Mouse (Mus musculus) cerebellum, adult 9-11 months (tissue): ENCODE measurements around the gene Zscan10.
A peak's percentile ranks its signal among the peaks of the same experiment; 100 is the strongest.
"Not testable (repeated sequence)": the region's sequence is repeated elsewhere in the genome, so short reads cannot be mapped to it uniquely, and the experiment has no call there.

Experiments
- DNase-seq: peaks from one replicate; pipeline ENCODE4 v3.0.0; 2022

The Zscan10 gene

DNA sequence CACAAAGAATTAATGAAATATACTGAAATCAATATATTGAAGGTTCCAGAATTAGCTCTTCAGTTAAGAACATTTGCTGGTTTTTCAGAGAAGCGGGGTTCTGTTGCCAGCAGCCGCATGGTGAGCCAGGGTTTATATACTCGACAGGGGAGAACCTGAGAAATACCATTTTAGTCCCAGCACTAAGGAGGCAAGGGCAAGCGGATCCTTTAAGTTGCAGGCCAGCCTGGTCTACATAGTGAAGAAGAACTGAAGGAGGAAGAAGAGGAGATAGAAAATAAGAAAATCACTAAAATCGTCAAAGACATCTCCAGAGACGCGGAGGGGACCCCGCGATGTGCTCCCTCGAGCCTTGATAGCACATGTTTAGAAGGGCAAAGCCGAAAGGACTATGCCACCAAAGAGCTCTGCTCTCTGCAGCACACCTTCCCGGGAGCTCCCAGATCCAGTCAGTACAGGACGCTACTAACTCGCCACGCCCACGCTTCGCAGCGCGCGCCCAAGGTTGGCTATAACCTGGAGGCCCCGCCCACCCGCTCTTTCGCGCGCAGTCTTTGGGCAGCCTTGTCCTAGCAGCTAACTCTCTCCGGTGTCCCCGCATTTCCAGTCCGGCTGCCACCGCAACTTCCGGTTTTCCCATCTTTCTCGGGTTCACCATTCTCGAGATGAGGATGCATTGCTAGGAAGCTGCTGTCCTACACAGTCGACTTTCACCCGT lies 8.3 kb upstream of the Zscan10 start:
- DNase-seq: peak; percentile 99

DNA sequence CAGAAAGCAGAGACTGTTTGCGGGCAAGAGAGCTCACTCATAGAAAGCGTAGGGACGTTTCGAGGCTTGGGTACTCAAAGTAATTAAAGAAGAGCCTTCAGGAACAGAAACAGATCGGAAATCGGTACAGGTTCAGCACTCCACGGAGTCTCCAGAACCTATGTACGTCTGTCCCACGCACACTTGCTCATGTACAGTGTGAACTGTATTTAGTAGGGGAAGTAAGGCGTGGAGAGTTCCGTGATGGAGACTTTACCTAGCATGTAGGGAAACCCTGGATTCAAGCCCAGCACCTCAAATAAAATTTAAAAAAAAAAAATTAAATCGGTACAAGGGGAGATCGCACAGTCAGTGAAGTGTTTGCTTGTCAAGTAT lies 7.7 kb upstream of the Zscan10 start:
- DNase-seq: no peak

DNA sequence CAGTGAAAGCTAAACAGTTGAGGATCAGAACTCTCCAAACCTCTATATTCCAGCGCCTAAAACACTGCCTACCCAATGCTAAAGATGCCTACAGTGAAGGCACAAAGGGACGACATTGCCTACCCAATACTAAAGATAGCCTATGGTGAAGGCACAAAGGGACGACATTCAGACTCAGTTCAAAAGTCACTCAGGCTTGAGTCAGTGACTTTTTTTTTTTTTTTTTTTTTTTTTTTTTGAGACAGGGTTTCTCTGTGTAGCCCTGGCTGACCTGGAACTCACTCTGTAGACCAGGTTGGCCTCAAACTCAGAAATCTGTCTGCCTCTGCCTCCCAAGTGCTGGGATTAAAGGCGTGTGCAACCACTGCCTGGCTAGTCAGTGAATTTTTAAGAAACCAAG lies 5.5 kb upstream of the Zscan10 start:
- DNase-seq: not testable (repeated sequence)

DNA sequence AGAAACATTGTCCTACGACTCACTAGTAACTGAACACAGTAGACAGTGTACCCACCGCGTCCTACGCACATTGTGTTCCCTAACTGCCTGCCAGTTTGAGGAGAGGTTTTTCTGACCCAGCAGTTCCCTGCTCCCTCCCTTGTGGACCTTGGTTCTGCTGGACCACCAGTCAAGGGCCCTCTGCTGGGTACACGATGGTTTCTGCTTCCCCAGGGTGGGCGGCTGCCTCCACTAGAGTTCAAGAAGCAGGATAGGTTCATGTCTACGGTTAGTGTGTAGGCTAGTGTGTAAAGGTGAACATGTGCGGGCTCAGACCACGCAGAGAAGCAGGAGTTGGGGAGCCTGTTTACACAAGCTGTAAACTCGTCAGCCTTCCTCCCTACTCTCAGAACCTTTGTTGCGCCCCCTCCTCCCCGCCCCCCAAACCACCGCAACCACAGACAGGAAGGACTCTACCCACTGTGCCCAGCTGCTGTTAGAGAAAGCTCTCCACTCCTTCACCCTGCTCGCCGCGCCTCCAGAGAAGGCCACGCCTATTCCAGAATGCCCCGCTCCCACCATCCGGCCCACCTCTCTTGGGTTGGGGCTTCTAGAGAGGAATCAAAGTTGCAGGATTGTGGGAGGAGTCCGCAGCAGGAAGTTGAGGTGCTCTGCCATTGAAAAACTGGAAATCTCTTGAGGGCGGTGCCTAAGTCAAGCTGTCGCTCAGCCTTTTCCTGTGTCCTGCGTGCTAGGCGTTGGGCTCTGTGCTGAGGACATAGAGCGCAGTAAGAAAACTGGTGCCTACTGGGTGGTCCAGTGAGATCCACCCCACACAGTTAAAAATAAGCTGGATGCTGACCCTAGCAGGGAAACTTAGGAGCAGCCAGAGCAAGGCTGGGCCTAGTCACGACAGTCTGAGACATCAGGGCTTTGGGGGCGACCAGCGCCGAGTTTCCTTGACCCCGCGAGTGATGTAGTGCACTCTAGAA lies 1.8 kb upstream of the Zscan10 start, which contains the start of gene Zfp13:
Zfp13 (minus strand) TSS at position 906 of the 971 bp plus-strand sequence.
- DNase-seq: peak; percentile 82

DNA sequence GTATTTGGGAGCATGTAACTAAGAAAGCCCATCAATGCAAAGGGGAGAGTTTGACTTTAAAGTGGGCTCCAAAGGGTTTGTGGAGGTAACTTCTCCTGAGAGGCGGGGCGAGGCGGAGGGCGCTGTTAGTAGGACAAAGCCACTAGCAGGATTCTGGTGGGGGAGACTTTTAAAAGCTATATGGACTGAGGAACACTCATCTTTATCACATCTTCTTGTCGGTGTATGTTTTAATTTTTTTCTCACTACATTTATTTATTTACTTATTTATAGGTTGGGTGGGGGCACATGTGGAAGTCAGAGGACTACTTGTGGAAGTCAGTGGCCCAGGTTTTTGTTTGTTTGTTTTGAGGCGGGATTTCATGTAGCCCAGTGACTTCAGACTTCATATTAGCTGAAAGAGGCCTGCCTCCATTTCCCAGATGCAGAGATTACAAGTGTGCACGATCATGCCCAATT lies 1.0 kb upstream of the Zscan10 start:
- DNase-seq: no peak

DNA sequence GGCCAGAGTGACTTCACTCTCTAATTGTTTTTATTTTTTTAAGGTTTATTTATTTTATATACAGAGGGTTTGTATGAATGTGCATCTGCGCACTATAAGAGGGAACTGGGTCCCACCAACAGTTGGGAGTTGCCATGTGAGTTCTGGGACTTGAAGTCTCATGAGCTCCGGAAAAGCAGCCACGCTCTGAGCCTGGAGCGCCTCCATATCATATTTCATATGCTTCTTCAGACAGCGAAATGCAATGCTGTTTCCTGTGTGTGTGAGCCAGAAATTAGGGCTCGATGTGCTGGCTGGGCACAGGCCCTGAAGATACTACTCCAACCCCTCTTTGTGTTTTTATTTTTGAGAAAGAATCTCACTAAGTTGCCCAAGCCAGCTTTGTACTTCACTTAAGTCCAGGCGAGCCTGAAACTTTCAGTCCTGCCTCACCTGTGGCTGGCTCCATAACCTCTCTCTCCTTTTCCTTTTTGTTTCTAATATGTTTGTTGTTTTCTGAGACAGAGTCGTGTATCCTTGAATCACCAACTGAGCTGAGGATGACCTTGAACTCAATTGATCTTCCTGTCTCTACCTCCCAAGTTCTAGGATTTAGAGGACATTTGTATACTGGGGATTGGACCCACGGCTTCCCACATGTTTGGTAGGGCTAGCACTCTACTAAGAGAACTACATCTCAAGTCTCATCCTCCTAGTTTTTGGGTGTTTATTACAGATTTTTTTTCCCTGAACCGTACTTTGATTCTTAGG lies 1.4 kb downstream of the Zscan10 start:
- DNase-seq: no peak

DNA sequence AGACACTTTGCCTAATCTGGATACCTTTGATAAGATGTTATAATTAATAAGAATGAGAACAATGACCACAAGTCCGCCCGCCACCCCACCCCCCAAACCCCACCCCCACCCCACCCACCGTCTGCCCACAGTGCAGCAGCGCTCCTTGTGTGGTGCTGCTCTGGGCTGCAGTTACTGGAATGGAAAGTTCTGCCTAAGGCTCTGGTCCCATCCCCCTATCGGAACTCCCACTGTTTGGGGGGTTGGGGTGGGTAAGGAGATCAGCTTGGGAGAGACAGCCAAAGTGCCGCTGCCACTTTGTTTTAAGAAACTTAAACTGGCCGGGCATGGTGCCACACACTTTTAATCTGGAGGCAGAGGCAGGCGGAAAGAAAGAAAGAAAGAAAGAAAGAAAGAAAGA lies 2.4 kb downstream of the Zscan10 start:
- DNase-seq: no peak

DNA sequence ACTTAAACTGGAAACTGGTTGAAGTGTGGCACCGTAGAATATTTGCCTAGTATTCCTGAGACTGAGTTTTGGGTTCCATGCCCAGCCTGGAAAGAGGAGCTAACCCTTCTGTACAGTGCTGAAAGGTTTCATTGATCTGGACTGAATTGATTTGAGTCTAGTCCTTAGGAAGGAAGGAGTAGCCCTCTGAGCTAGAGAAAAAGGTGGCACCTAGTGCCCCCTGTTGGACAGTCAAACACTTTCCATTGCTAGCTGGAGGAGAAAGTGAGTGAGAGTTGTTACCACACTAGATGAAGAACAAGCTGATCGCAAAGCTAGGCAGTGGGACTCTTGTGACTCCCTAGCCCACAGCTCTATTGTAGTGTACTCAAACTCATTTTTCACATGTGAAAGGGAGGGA lies 2.9 kb downstream of the Zscan10 start:
- no peak for DNase-seq

DNA sequence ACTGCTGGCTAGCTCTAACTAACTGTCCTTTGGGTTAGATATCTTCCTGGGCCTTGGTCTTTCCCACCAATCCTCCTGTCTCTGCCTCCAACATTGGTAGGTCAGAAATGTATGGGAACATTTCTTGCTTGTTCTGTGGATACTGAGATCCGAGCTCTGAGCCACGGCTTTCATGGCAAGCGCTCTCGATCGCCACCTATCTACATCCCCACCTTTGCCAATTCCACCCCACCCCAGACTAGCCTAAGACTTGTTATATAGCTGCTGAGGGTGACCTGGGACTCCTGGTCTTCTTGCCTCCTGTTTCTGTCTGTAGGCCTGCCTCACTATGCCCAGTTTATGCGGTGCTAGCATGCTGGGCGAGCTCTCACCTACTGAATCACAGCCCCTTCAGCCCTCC lies 3.7 kb downstream of the Zscan10 start:
- no peak for DNase-seq

DNA sequence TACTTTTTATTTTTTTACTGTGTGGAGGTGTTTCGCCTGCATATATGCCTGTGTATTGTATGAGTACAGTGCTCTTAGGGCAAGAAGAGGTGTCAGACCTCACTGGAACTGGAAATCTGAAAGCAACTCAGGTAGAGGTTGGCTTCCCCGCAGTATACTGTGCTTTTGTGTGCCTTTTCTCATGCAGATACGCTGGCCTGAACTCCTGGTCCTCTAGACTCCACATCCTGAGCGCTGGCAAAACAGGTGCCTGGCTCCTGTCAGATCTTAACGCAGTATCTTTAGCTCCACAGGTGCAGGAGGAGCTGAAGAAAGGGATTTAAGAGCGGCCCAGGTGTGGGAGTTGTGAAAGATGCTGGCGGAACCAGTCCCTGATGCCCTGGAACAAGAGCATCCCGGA lies 4.6 kb downstream of the Zscan10 start:
- DNase-seq: no peak

DNA sequence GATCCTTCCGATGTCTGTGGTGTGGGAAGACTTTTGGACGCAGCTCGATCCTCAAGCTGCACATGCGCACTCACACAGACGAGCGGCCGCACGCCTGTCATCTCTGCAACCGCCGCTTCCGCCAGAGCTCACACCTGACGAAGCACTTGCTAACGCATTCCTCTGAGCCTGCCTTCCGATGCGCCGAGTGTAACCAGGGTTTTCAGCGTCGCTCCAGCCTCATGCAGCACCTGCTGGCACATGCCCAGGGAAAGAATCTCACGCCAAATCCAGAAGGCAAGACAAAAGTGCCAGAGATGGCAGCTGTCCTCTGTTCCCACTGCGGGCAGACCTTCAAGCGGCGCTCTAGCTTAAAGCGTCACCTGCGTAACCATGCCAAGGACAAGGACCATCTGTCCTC lies 9.0 kb downstream of the Zscan10 start:
- DNase-seq: peak; percentile 76

DNA sequence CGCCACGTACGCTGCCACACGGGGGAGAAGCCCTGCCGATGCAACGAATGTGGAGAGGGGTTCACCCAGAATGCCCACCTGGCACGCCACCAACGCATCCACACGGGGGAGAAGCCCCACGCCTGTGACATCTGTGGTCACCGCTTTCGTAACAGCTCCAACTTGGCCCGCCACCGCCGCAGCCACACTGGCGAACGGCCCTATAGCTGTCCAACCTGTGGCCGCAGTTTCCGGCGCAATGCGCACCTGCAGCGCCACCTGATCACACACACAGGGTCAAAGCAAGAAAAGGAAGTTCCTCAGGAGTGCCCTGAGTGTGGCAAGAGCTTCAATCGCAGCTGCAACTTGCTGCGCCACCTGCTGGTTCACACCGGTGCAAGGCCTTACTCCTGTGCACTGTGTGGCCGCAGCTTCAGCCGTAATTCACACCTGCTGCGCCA lies 9.7 kb downstream of the Zscan10 start:
- DNase-seq: peak; percentile 80

DNA sequence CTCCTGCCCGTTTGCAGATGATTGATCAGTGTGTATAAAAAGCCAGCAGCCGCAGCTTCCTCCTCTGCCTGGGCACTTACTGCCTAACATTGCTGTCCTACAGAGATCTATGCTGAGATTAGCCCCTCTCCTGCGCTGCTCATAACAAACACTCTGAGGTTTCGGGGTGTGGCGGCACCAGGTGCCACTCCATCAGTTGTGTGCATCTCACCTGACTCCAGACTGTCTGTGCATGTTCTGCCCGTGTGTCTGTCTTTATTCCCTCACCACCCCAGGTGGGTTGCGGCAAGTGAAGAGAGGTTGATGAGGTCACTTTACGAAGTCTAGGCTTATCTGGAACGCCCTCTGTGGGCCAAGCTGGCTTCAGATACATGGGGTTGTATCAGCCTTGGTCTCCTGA lies 16.4 kb downstream of the Zscan10 start:
- DNase-seq: no peak

DNA sequence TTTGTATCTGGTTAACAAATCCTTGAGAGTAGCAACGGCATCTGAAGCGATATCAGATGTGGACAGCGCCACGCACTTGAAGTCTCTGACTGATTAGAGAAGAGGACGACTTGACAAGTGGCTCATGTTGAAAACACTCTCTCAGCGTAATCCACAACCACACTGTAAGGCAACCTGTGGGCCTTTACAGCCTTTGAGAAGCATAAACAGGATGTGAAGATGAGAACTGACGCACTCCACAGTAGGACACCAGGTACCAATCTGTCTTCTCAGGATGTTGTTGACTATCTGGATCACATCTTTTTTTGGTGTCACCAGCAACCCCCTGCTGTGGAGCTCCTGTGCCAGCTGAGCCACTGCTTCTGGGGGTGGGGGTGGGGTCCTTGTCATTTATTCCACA lies 19.7 kb downstream of the Zscan10 start:
- no peak for DNase-seq

DNA sequence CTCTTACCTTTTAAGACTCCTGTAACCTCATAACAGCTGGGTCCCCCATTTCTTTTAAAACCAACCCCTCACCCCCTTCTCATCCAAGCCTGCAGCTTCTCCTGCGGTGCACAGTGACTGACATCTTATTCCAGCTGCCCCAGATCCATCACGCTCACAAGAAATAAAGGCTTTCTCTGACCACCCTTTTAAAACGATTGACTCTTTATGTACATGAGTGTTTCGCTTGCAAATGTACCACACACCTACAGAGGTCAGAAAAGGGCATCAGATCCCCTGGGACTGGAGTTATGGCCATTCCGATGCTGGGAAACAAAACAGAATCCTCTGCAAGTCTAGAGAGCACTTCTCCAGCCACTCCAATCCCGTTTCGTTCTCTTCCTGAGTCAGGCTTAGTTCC lies 27.2 kb downstream of the Zscan10 start:
- DNase-seq: no peak

DNA sequence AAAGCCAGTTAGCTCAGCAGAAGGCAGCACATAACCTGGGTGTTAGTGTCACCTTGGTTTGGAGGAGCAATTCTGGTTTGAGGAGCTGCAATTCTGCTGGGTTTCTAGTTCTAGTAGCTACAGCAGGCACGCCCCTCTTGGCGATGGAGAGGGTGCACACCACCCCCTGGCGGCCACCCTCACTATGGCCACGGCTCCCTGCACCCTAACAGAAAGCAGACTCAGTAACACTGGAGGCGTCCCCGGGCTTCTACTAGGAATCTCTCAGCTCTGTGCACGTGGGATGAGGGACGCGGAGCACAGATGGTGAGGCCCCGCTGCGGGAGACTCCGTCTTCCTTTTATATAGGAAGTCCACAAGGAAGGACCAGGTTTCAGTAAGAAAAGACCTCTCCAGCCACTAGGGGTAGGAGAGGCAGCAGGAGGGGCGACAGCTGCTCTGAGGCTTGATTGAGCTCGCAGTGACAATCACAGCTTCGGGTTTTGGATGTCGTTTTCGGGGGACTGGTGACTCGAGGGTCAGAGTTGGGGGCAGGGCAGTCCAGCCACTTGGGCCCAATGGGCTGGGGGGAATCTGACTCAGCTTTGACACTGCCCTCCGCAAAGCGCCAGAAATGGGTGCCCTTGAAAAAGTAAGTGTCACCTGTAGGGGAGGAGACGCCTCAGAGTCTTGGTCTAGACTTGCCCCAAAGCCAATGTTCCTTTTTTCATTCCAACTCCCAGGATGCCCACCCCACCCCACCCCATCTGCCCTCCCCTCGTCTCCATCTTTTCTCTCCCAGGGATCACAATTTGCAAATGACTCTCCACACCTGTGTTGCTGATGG lies 29.8 kb downstream of the Zscan10 start:
- DNase-seq: peak; percentile 75

DNA sequence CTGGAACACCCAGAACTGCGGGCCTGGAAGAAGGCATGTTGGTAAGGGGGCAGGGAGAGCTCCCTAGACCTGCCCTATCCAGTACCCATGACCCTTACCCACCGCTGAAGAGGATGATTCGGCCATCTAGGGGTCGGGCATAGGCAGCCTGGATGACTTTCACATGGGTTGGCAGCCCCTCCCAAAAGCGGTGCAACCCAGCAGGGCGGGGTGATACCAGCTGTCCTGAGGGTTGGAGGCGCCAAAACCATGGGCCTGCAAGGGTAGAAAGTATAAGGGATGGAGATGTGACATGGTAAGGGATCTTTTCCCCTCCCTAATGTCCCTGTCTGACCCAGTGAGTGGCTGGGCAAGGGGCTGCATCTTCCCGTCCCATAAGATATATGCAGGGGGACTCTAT lies 30.6 kb downstream of the Zscan10 start:
- DNase-seq: no peak

DNA sequence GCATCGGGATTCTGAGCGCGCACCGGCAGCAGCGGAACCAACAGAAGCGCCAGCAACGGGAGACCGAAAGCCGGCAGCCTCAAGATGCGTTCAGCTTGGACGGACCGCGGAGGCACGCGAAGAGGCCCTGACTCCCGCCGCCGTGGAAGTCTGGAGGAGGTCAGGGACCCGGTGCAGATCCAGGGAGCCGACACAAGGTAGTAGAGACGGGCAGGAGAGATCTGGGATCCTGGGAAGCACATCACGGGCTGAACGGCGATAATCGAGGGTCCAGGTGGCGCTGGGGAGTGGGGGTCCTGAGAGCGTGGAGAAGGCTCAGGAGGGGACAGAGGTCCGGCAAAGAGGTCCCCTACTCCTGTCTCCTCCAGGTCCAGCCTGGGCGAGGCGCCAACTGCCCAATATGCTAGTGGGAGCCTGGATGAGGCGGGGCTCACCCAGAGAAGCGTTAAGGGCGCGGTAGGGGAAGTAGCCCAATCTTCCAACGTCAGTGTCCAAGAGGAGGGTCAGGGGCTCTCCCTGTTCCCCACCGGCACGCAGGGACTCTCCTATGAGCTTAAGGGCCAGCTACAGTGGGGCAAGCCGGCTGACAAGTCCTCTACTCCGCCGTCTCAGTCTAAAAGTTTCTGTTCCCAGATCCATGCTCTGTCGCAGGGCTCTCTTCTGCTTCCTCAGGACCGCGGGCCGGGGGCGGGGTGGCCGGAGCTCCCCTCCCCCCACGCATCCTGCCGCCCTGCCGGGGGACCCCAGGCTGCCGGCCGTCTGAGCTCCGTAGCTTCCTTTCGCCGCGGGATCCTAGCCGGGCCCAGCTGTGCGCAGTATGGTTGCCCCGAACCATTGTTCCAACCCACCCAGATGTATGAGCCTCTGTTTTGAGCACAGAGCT lies 44.2 kb downstream of the Zscan10 start, which contains the start of gene Mmp25:
Mmp25 (minus strand) TSS at position 665 of the 883 bp plus-strand sequence.
- no peak for DNase-seq

DNA sequence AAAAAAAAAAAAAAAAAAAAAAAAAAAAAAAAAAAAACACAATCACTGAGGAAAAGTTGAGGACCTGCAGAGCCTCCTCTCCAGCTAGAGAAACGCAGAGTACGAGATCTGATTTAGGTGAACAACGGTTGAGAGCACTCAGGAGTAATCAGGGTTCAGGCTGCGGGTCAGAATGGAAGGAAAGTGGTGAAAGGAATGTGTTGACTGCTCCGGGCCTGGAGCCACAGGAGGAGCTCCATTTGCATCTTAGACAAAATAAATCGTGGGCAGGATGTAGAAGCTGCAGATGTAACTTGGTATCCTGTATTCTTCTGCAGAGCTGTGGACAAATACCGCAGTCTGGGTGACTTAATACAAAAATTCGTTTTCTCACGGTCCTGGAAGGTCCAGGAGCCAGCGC lies 45.2 kb downstream of the Zscan10 start:
- no peak for DNase-seq

DNA sequence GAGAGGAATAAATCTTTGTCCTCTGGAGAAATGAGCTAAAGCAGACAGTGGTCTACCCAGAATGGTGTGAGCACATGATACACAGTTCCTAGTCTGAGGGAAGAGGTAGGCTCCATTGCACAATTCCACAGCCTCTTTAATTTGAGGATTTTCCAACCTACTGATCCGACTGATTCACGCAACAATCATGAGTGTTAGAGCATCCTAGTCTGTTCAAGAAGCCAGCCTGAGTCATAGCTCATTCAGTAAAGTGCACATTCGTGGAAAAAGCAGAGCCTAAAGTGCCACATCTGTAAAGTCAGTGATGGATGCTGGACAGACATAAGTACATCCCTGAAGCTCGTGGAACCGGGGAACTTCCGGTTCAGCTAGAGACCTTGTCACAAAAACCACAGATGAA lies 50.7 kb downstream of the Zscan10 start:
- no peak for DNase-seq

DNA sequence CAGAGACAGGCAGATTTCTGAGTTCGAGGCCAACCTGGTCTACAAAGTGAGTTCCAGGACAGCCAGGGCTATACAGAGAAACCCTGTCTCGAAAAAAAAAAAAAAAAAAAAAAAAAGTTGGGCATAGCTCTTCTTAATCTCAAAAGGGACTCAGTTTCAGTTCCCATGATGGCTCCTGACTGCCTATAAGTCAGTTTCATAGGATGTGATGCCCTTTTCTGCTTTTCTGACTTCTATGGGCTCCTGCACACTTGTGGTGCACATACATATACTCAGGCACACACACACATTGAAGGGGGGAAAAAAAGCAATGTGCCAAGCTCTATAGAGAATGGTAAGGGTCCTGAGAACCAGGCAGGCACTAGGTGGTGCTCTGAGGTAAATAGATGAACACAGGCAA lies 52.7 kb downstream of the Zscan10 start:
- DNase-seq: no peak
